Mouse (Mus musculus) cerebellum, adult 11-12 months (tissue): ENCODE results near the gene Olfr1248.
"Not testable (repeated sequence)": the region's sequence is repeated elsewhere in the genome, so short reads cannot be mapped to it uniquely, and the experiment has no call there.

Experiments
- DNase-seq: peaks from one replicate; pipeline ENCODE4 v3.0.0; 2022

Olfr1248 gene

DNA sequence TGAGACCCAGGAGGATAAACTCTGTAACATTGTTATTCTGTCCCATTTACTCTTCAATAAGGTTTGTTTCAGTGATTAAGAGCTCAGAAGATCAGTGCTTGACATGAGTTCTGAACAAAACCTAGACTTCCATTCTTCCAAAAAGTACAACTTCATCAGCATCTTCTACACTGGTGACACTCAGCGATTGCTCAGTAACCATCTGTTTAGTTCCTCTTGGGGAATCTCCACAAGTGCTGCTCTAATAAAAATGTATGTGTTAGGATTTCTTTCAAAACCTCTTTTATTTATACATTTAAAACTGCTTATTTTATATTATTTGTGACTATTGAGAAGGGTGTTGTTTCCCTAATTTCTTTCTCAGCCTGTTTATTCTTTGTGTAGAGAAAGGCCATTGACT, at the start of gene Olfr1248:
Olfr1248 (minus strand) TSS at position 101 of the 400 bp plus-strand sequence.
- DNase-seq = not testable (repeated sequence)

DNA sequence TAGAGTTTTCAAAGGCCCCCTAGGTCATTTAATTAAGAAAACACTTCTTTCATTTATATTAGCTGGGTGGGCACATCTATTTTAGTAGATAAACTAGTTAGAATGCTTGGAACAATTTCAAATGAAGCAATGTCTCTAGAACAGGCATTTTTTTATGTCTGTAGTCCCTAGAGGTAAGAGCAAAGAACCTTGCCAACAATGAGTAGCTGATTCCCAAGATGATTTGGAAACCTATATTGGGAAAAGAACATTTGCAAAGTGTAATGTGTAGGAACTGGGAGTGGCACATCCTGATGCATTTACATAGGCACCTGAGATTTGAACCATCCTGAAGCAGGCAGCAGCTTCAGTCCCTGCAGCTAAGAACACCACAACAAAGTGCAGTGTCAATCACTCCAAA, 43.3 kb upstream of the Olfr1248 start, which contains the start of gene Olfr1250:
Olfr1250 (minus strand) TSS at position 101 of the 400 bp plus-strand sequence.
- DNase-seq = no peak

DNA sequence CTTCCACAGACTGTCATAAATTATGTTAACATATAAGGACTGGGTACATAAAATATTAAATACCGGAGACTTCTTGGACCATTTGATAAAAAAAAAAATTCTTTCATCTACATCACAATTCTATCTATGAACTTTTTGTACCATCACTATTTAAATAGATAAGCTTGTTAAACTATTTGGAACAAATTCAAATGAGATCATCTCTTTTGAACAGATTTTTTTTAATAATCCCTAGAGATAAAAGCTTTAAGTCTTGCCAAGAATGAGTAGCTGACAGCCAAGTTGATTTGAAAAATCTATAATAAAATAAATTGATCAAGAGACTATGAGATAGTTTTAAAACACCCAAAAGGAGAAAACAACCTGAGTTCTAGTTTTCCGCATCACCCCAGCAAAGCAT, 16.8 kb upstream of the Olfr1248 start, which contains the start of gene Olfr1249:
Olfr1249 (minus strand) TSS at position 101 of the 400 bp plus-strand sequence.
- DNase-seq = no peak

DNA sequence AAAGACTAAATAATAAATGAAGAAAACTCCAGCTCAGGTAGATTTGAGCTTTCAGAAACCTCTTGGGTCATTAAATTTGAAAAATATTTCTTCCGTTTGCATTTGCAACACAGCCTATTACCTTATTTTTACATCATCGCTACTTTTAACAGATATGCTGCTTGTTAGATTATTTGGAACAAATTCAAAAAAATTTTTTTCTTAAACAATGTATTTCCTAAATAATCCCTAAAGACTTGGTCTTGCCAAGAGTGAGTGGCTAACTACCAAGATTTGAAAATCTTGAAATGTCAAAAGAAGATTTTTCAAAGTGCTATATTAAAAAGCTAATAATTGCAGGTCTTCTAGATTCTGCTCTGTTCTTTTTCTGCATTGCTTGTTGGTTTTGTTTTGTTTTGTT, 4.0 kb downstream of the Olfr1248 start, which contains the start of gene Olfr1247:
Olfr1247 (minus strand) TSS at position 101 of the 400 bp plus-strand sequence.
- no peak for DNase-seq

DNA sequence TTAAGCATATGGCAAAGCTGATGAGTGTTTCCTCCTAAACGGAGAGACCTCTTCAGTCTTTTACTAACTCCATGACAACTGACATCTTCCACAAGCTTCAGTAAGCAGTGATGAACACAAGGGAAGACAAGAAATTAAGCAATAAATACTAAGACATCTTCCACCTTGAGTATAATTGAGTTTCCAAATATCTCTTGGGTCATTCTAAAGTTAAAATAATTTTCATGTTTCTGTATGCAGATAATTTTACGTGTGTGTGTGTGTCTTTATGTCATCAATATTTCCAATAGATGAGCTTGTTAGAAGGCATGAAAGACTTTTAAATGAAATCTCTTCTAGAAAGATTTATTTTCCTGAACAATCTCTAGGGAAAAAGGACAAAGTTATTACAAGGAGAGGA, 25.0 kb downstream of the Olfr1248 start, which contains the start of gene Olfr1246:
Olfr1246 (minus strand) TSS at position 101 of the 400 bp plus-strand sequence.
- DNase-seq = no peak

DNA sequence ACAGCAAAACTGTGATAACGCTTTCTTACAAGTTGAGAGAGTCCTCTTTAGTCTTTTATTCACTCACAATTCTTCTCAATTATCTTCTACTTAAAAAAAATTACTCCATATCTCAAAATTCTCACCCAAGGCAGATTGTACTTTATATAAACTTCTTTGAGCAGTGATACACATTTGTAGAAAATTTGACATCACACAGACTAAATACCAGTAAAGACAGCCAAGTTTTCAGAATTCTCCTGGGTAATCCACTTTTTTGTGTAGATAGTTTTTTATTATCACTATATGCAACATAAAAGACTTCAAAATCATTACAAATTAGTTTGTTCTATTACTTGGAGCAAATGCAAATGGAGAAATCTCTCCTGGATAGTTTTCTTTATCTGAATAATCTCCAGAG, 39.7 kb downstream of the Olfr1248 start, which contains the start of gene Olfr1245:
Olfr1245 (minus strand) TSS at position 101 of the 400 bp plus-strand sequence.
- DNase-seq = no peak
